20 mouse cellular contexts compared by ENCODE assay signal in genomic region chr7:91876831-91877230, GRCm38 (mm10).
DNase-seq lines count a peak whose midpoint lies in the region; ATAC-seq and TF ChIP-seq lines count a peak whose summit lies in the region.
"Had no signal": no experiment of that assay in that cellular context is flagged by ENCODE, and none has a peak within 500 bp of the region (broad histone marks: within the 10 kb centered on the region; RNA-seq: fewer than 3 reads in every experiment).

No protein-coding gene starts in this region.

- H3K27me3 ChIP-seq in kidney, adult 2 months (replicated peaks; ENCODE audit: control insufficient read depth, insufficient read depth, low read length) = no peaks in the 10 kb centered on the region
- no peaks in the 10 kb centered on the region for H3K27me3 ChIP-seq in kidney, embryonic 16.5 days (ENCODE audit: insufficient read depth, low read length)
- H3K27me3 ChIP-seq: CH12.LX; limb, embryonic 12.5 days; liver, embryonic 12.5 days; megakaryocyte, embryonic 14.5 days; neural tube, embryonic 12.5 days had no signal

- TF ChIP-seq CTCF in kidney, adult 2 months (conservative IDR thresholded peaks at IDR 0.05; ENCODE audit: insufficient read depth, insufficient read length, low read depth, low read length) = no peak

- H3K4me1 ChIP-seq in kidney, adult 2 months (ENCODE audit: control insufficient read depth, insufficient read depth, low read length) = no peaks in the 10 kb centered on the region
- H3K4me1 ChIP-seq in kidney, embryonic 16.5 days (ENCODE audit: insufficient read depth, low read length) = no peaks in the 10 kb centered on the region
- H3K4me1 ChIP-seq: embryonic facial prominence, embryonic 10.5 days; heart, embryonic 10.5 days; hindbrain, embryonic 10.5 days; limb, embryonic 12.5 days; liver, embryonic 12.5 days; megakaryocyte, embryonic 14.5 days; neural tube, embryonic 12.5 days had no signal

- H3K4me2 ChIP-seq in kidney, embryonic 16.5 days (replicated peaks; ENCODE audit: low read depth, low read length) = no peak overlapping the region
- H3K4me2 ChIP-seq: limb, embryonic 12.5 days; liver, embryonic 12.5 days; neural tube, embryonic 12.5 days had no signal

- no peak overlapping the region for H3K27ac ChIP-seq in kidney, adult 2 months (ENCODE audit: insufficient read depth, low read depth, low read length)
- no peak overlapping the region for H3K27ac ChIP-seq in kidney, embryonic 16.5 days (ENCODE audit: low read length)
- H3K27ac ChIP-seq: embryonic facial prominence, embryonic 10.5 days; heart, embryonic 10.5 days; hindbrain, embryonic 10.5 days; limb, embryonic 12.5 days; liver, embryonic 12.5 days; neural tube, embryonic 12.5 days had no signal

- no peak for TF ChIP-seq POLR2A in kidney, adult 2 months (IDR thresholded peaks at IDR 0.05; ENCODE audit: low read depth, low read length)

- H3K9ac ChIP-seq in kidney, embryonic 16.5 days (replicated peaks; ENCODE audit: low read length) = no peak overlapping the region
- H3K9ac ChIP-seq: forebrain, postnatal 0 days; limb, embryonic 12.5 days; liver, embryonic 12.5 days; neural tube, embryonic 12.5 days had no signal

- peak; percentile 48 to 51 for DNase-seq in adrenal gland, postnatal 36 days
- no peak for DNase-seq in adrenal gland, postnatal 4 days (ENCODE audit: low spot score in 2 of 2)
- DNase-seq in kidney, adult 2 months = peak; percentile 45
- DNase-seq in adipocyte (ENCODE audit: low spot score) = peak; percentile 4
- DNase-seq in kidney, postnatal 14 days = peak; percentile 43
- DNase-seq in frontal cortex, postnatal 25 days (ENCODE audit: low spot score in 2 of 2) = no peak
- DNase-seq: cerebellum, adult 2 months; forebrain, postnatal 0 days; lung, adult 2 months; right cerebral cortex, postnatal 4 days; thymus, postnatal 25 days had no signal

- ATAC-seq in kidney, embryonic 16.5 days (ENCODE audit: low FRiP score, low TSS enrichment) = no peak
- ATAC-seq: forebrain, postnatal 0 days; liver, embryonic 12.5 days had no signal

- WGBS in kidney, adult 2 months = 45% methylated on average over 1 of the region's 1 CpGs
- 63% methylated on average over 1 of the region's 1 CpGs for WGBS in kidney, embryonic 16.5 days

- no peaks in the 10 kb centered on the region for H3K9me3 ChIP-seq in kidney, embryonic 16.5 days (ENCODE audit: low read length)
- H3K9me3 ChIP-seq: embryonic facial prominence, embryonic 10.5 days; heart, embryonic 10.5 days; hindbrain, embryonic 10.5 days; limb, embryonic 12.5 days; liver, embryonic 12.5 days; megakaryocyte, embryonic 14.5 days; neural tube, embryonic 12.5 days had no signal

- H3K36me3 ChIP-seq in kidney, adult 2 months (ENCODE audit: control insufficient read depth, insufficient read depth, low read length) = no peaks in the 10 kb centered on the region
- H3K36me3 ChIP-seq in kidney, embryonic 16.5 days (ENCODE audit: insufficient read depth, low read length) = no peaks in the 10 kb centered on the region
- H3K36me3 ChIP-seq: embryonic facial prominence, embryonic 10.5 days; heart, embryonic 10.5 days; hindbrain, embryonic 10.5 days; limb, embryonic 12.5 days; liver, embryonic 12.5 days; neural tube, embryonic 12.5 days had no signal

- H3K4me3 ChIP-seq in kidney, adult 2 months (ENCODE audit: insufficient read depth, low read depth, low read length) = no peak overlapping the region
- no peak overlapping the region for H3K4me3 ChIP-seq in kidney, embryonic 16.5 days (ENCODE audit: low read length)
- H3K4me3 ChIP-seq: embryonic facial prominence, embryonic 10.5 days; heart, embryonic 10.5 days; hindbrain, embryonic 10.5 days; limb, embryonic 12.5 days; liver, embryonic 12.5 days; megakaryocyte, embryonic 14.5 days; neural tube, embryonic 12.5 days had no signal

Comparison
In these comparisons a context has a peak if more than half of its experiments do, and no peak if none do; other contexts are left out.
1. DNase-seq: peak in adrenal gland, postnatal 36 days (2 of 2), kidney, adult 2 months (single experiment), adipocyte (single experiment) and kidney, postnatal 14 days (single experiment); none in adrenal gland, postnatal 4 days (0 of 2) and frontal cortex, postnatal 25 days (0 of 2).